Mouse (Mus musculus) liver, embryonic 13.5 days (tissue): ENCODE data around the gene 1700003E16Rik. TPM values are rescaled to one million over a fixed set of nuclear protein-coding genes. Genes with fewer than 3 reads are reported as not detected.
A peak's percentile ranks its signal among the peaks of the same experiment; 100 is the strongest.

Experiments
- ATAC-seq: fragments of 200-750 bp; cut with Nextera tagmentation; 2 replicates; pipeline ENCODE4 v1.8.0; 2017; ENCODE audit warnings: low read depth, mild to moderate bottlenecking, moderate number of reproducible peaks, moderate library complexity
- DNase-seq: peaks from one replicate; pipeline ENCODE4 v3.0.0; 2022
- H3K27ac ChIP-seq: fragments of 300-500 bp; sonication (generic); 2 replicates; pipeline ENCODE4 v1.5.1; 2015; ENCODE audit warnings: moderate library complexity, mild to moderate bottlenecking, inconsistent platforms
- H3K27me3 ChIP-seq: fragments of 300-500 bp; sonication (generic); 2 replicates; pipeline ENCODE4 v1.6.1; 2015; ENCODE audit warnings: mild to moderate bottlenecking, inconsistent platforms
- H3K36me3 ChIP-seq: fragments of 300-500 bp; sonication (generic); 2 replicates; pipeline ENCODE4 v1.6.1; 2015; ENCODE audit warnings: mild to moderate bottlenecking, inconsistent platforms
- H3K4me1 ChIP-seq: fragments of 300-500 bp; sonication (generic); replicated peaks from 2 replicates; pipeline ENCODE4 v1.6.1; 2015; ENCODE audit warnings: inconsistent platforms
- H3K4me2 ChIP-seq: fragments of 300-500 bp; sonication (generic); 2 replicates; pipeline ENCODE4 v1.6.1; 2015; ENCODE audit warnings: inconsistent platforms, mild to moderate bottlenecking, moderate library complexity
- H3K4me3 ChIP-seq: fragments of 300-500 bp; sonication (generic); replicated peaks from 2 replicates; pipeline ENCODE4 v1.5.1; 2015; ENCODE audit warnings: mild to moderate bottlenecking, inconsistent platforms
- H3K9ac ChIP-seq: fragments of 300-500 bp; sonication (generic); 2 replicates; pipeline ENCODE4 v1.6.1; 2015; ENCODE audit warnings: mild to moderate bottlenecking, inconsistent platforms
- H3K9me3 ChIP-seq: fragments of 300-500 bp; sonication (generic); replicated peaks from 2 replicates; pipeline ENCODE4 v1.6.1; 2016; ENCODE audit warnings: inconsistent platforms
- WGBS: fragments of 180-500 bp; shearing (Covaris S2); methylation state at CpG from one replicate; pipeline ENCODE4 v1.1.7; 2015; ENCODE audit not compliant: insufficient replicate concordance; 5-methylcytosine and 5-hydroxymethylcytosine counted together
- polyA plus RNA-seq: library from polyadenylated mRNA; unstranded; fragments of >200 nt; fragmentation: Nextera tagmentation; extraction: Ambion mirVana; gene quantifications from 2 replicates; pipeline ENCODE4 v1.2.1, GENCODE M21; 2015

The 1700003E16Rik gene
- polyA plus RNA-seq, 1 experiment from 2014 or later: 0.15 TPM

DNA sequence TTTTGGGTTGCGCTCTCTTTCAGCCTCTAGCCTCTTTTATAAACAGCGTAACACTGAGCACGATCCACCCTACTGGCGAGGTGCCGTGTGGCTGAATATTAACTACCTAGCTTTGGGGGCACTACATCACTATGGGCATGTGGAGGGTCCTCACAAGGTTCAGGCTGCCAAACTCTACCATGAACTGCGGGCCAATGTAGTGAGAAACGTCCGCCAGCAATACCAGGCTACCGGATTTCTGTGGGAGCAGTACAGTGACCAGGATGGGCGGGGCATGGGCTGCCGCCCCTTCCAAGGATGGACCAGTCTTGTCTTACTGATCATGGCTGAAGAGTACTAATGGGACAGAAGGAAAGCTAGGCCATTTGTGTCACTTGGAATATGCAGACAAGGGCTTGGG is 37.8 kb upstream of the 1700003E16Rik start:
- Histone ChIP-seq H3K9me3 (no peaks in the 10 kb centered on the region), H3K27ac (peak overlapping the region; percentile 94; the same call in 1 of the 2 replicates), H3K9ac (no peak overlapping the region), H3K36me3 (peaks cover 38% of the 10 kb centered on the region), H3K4me2 (no peak overlapping the region), H3K4me1 (peaks cover 82% of the 10 kb centered on the region), H3K27me3 (no peaks in the 10 kb centered on the region), H3K4me3 (no peak overlapping the region)
- 84% methylated on average over 11 of the region's 11 CpGs for WGBS
- ATAC-seq: no peak
- DNase-seq: no peak

DNA sequence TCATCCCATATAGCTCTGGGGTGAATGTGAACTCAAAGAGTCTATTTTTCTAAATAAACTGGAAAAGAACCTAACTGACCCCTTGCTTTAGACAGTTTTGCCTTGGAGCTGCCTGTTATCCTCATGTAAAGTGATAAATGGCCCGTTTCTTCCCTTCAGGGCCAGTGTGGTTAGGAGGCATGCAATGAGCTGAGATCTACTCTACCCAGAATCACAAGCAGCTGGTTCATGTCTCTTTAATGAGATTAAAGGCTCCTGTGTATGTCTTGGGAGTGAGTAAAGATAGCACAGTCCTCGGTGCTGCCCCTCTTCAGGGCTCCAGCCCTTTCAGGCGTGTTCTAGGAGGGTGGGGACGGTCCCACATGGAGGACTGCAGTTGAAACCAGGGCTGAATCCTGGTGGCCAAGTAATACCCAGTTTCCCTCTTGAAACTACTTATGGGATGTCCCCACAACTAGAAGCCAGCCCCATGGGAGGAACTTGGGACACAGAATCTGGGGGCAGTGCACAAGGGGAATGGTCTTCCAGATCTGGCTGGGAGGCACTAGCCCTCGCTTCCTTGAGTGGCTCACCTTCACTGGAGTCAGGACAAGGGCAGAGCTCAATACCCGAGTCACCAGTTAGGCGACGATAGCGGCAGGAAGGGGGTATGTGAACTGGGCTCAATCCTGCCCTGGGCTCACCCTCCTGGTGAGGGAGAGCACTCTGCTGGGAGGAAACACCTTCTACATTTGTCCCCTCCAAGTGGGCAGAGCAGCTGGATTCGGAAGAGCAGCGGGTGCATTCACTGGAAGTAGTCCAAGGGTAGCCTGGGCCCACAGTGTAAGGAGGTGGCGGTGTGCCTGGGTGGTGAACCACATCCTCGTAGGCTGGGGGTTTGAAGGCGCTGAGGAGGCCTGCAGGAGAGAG is 37.1 kb upstream of the 1700003E16Rik start:
- Histone ChIP-seq H3K9ac (peak overlapping the region; percentile 72), H3K4me1 (peaks cover 82% of the 10 kb centered on the region), H3K4me2 (peak overlapping the region; percentile 97), H3K27me3 (no peaks in the 10 kb centered on the region), H3K36me3 (peaks cover 41% of the 10 kb centered on the region), H3K4me3 (0 out of 2 replicates have a peak overlapping the region, but pooled peaks have one; percentile 73), H3K27ac (peak overlapping the region; percentile 94), H3K9me3 (no peaks in the 10 kb centered on the region)
- ATAC-seq (no peak), DNase-seq (no peak)
- 66% methylated on average over 14 of the region's 14 CpGs for WGBS

DNA sequence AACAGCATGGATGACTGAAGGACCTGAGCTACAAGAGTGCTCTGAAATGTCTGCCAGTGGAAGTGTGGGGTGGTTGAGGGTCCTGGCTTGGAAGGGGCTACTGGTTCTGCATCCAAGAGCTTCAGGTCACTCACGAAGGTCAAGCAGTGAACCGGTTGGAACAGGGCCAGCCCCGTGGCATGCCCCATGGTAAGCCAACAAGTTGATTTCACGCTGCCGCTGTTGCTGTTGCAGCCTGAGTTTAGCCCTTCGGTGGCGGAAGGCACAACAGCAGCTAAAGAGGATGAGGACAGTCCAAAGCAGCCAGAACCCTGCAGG is 36.5 kb upstream of the 1700003E16Rik start:
- WGBS: 84% methylated on average over 7 of the region's 7 CpGs
- H3K9ac ChIP-seq: peak overlapping the region; percentile 72
- peak overlapping the region; percentile 73 for H3K4me3 ChIP-seq

DNA sequence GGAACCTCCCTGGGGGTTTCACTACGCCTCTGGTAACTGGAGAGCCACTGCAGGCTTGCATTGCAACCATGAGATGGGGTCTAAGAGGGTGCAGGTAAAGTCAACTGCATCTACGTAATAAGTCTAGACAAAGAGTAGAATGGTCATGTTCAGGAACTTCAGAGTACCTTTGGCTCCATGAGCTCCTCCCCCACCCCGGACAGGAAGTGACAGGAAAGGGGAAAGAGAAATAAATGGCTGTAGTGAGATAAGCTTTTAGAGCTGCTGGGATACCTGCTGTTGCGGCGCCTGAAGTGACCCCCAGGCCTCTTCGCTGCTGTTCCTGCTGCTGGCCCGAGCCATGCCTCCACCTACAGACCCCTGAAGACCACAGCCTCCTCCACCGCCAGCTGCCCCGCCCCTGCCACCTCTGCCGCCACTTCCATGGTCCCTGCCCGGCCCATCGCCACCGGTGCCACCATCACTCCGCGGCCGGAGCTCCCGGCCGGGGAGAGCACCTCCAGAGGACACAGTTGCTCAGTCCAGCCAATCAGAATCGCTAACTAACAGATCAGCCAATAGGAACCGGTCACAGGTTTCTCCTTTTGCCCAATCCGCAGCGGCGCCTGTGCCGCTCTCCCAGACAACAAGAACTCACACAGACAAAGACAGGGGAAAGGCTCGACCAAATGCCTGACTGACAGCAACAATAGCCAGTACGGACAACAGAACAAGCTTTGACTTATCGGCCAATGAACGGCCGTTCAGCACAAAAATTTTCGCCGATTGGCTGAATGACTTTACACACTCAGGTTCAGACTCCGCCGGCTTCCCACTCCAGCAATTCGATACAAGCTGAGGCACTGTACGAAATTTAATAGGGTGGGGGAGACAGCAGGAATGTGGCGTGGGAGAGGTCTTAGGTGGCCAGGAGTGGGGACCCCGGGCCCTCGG is 35.0 kb upstream of the 1700003E16Rik start, which contains the start of gene Wbp1:
Gene Wbp1, minus strand, starts transcription at position 630 of the 933 bp plus-strand sequence.
- H3K9ac ChIP-seq: peak within 1 kb of the TSS; percentile 83
- peaks cover 77% of the 10 kb centered on the region for H3K4me1 ChIP-seq
- under 1% methylated on average over 38 of the region's 38 CpGs for WGBS
- ATAC-seq: peak; percentile 90
- peaks cover 41% of the 10 kb centered on the region for H3K36me3 ChIP-seq
- H3K9me3 ChIP-seq: no peaks in the 10 kb centered on the region
- H3K27me3 ChIP-seq: no peaks in the 10 kb centered on the region
- H3K4me3 ChIP-seq: peak within 1 kb of the TSS; percentile 73
- peak within 1 kb of the TSS; percentile 97 for H3K4me2 ChIP-seq
- H3K27ac ChIP-seq: peak within 1 kb of the TSS; percentile 94
- DNase-seq: peak; percentile 95

More for the DNA sequence above, 36.5 kb upstream of the 1700003E16Rik start:
- Histone ChIP-seq H3K4me1 (peaks cover 80% of the 10 kb centered on the region), H3K36me3 (peaks cover 41% of the 10 kb centered on the region), H3K9me3 (no peaks in the 10 kb centered on the region), H3K27ac (peak overlapping the region; percentile 94), H3K27me3 (no peaks in the 10 kb centered on the region), H3K4me2 (peak overlapping the region; percentile 97)
- DNase-seq (no peak), ATAC-seq (no peak)

DNA sequence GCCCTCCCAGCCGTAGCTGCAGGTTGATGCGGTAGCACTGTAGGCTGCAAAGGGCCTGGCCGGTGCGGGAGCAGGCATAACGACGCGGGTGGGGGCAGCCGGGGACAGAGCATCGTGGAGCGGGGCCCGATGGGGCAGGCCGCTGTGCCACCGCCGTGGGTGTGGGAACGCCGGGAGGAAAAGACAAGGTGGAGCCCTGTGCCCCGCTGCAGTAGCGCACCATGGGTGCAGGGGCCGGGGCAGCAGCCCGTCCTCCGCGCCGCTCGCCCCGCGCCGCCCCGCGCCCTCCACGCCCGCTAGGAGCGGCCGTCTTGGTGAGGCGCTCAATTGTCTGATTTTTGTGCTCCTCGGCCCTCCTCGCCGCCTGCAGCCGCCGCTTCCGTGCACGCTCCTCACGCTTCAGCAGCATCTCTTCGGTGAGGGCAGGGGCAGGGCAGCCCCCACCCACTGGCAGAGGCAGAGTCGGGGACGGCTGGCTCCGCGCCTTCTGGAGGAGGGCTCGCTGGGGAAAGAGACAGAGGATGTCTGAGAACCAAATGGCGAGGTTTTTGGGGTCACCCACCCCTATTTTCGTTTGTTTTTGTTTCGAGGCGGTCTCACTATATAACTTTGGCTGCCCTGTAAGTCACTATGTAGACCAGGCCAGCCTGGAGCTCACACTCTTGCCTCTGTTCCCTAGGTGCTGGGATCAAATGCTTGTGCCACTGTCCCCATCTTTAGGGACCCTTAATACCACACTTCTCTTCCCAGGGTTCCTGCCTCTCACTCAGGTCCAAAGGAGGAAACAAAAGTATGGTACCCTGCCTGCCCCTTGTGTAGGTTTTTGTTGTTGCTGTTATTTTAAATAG is 34.1 kb upstream of the 1700003E16Rik start:
- peaks cover 68% of the 10 kb centered on the region for H3K4me1 ChIP-seq
- 3% methylated on average over 52 of the region's 52 CpGs for whole genome bisulfite sequencing
- ATAC-seq (peak; percentile 43), DNase-seq (no peak)
- peak overlapping the region; percentile 97 for H3K4me2 ChIP-seq
- peak overlapping the region; percentile 73 for H3K4me3 ChIP-seq
- H3K9ac ChIP-seq: peak overlapping the region; percentile 83
- peaks cover 36% of the 10 kb centered on the region for H3K36me3 ChIP-seq
- no peaks in the 10 kb centered on the region for H3K9me3 ChIP-seq
- H3K27ac ChIP-seq: peak overlapping the region; percentile 94
- no peaks in the 10 kb centered on the region for H3K27me3 ChIP-seq

DNA sequence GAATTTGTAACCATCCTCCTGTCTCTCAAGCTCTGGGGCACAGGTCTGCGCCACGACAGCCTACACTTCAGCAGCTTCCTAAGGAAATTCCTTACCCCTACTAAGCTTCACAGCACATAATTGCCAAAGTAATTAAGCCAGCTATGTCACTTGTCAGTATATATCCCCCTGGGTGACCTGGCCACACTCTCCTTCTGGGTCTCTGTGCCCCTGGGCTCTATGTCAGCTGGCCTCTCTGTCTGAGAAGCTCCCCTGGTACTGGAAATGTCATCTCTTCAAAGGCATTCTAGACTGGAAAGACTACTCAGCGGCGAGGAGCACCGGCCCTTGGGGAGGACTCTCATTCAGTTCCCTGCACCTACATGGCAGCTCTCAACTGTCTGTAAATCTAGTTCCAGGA is 33.2 kb upstream of the 1700003E16Rik start:
- Histone ChIP-seq H3K9ac (peak overlapping the region; percentile 83), H3K4me2 (peak overlapping the region; percentile 97), H3K36me3 (peaks cover 27% of the 10 kb centered on the region), H3K27ac (peak overlapping the region; percentile 94), H3K4me1 (peaks cover 59% of the 10 kb centered on the region), H3K27me3 (no peaks in the 10 kb centered on the region), H3K9me3 (no peaks in the 10 kb centered on the region), H3K4me3 (peak overlapping the region; percentile 73)
- ATAC-seq: no peak
- DNase-seq: no peak
- 89% methylated on average over 5 of the region's 5 CpGs for WGBS

DNA sequence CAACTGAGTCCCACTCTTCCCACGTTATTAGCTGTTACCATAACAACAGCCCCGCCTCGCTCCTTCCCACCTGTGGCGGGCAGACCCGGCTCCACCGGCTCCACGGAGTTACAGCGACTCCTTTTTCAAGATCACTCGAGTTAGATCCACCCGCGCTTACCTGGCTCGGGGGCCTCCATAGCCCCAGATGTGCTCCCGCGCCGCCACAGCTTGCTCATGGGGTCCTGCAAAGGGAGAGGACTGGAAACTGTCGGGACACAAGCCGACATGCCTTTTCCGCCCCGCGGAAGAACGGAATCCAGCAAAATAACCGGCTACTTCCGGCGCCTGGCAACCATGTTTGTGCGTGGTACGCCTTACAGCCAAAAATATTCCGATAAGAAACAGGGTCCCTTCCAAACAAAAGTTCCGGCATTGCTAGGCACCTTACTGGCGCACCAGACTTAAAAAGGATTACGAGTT is 31.3 kb upstream of the 1700003E16Rik start:
- Histone ChIP-seq H3K9me3 (no peaks in the 10 kb centered on the region), H3K36me3 (peaks cover 9% of the 10 kb centered on the region; the same call in 1 of the 2 replicates), H3K4me1 (peaks cover 41% of the 10 kb centered on the region), H3K27ac (peak overlapping the region; percentile 87), H3K9ac (peak overlapping the region; percentile 85), H3K4me2 (peak overlapping the region; percentile 86), H3K27me3 (no peaks in the 10 kb centered on the region), H3K4me3 (peak overlapping the region; percentile 76)
- under 1% methylated on average over 30 of the region's 30 CpGs for WGBS
- peak; percentile 11 for ATAC-seq
- DNase-seq: peak; percentile 83

DNA sequence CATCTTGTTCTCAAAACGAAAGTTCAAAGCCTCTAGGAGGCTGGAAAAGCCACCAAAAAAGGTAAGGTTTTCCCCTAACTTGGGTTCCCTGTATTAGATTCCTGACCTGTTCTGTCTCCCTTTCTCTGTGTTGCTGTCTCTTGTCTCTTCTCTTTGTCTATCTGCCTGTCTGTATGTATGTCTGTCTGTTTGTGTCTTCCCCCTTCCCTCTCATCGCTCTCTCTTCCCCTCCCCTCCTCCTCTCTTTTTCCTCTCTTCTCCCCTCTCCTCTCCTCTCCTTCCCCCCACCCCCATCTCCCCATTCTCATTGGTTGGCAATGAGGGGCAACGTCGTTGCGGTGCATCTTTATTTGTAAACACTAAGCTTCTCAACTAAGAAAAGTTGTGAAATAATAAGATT is 30.9 kb upstream of the 1700003E16Rik start, which contains the start of gene Ino80b:
Gene Ino80b, minus strand, starts transcription at position 101 of the 400 bp plus-strand sequence.
- DNase-seq (no peak), ATAC-seq (no peak)
- Histone ChIP-seq H3K4me1 (peaks cover 36% of the 10 kb centered on the region), H3K9me3 (no peaks in the 10 kb centered on the region), H3K27ac (peak within 1 kb of the TSS; percentile 87), H3K36me3 (peaks cover 9% of the 10 kb centered on the region; the same call in 1 of the 2 replicates), H3K4me3 (peak within 1 kb of the TSS; percentile 76), H3K4me2 (peak within 1 kb of the TSS; percentile 86), H3K27me3 (no peaks in the 10 kb centered on the region), H3K9ac (peak within 1 kb of the TSS; percentile 85)
- 34% methylated on average over 5 of the region's 5 CpGs for WGBS

DNA sequence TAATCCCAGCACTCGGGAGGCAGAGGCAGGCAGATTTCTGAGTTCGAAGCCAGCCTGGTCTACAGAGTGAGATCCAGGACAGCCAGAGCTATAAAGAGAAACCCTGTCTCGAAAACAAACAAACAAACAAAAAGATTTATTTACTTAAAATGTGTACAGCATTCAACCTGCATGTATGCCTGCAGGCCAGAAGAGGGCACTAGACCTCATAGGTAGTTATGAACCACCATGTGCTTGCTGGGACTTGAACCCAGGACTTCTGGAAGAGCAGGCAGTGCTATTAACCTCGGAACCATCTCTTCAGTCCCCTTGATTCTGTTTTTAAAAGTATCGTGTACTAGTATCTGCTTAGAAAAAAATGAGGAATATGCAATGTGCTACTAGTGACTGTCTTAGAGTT is 28.8 kb upstream of the 1700003E16Rik start:
- WGBS: 72% methylated on average over 5 of the region's 5 CpGs
- H3K4me3 ChIP-seq: no peak overlapping the region
- no peaks in the 10 kb centered on the region for H3K27me3 ChIP-seq
- H3K4me1 ChIP-seq: peaks cover 40% of the 10 kb centered on the region
- ATAC-seq (no peak), DNase-seq (no peak)
- H3K4me2 ChIP-seq: no peak overlapping the region
- H3K9me3 ChIP-seq: no peaks in the 10 kb centered on the region
- H3K9ac ChIP-seq: no peak overlapping the region
- H3K27ac ChIP-seq: no peak overlapping the region
- peaks cover 9% of the 10 kb centered on the region; the same call in 1 of the 2 replicates for H3K36me3 ChIP-seq

DNA sequence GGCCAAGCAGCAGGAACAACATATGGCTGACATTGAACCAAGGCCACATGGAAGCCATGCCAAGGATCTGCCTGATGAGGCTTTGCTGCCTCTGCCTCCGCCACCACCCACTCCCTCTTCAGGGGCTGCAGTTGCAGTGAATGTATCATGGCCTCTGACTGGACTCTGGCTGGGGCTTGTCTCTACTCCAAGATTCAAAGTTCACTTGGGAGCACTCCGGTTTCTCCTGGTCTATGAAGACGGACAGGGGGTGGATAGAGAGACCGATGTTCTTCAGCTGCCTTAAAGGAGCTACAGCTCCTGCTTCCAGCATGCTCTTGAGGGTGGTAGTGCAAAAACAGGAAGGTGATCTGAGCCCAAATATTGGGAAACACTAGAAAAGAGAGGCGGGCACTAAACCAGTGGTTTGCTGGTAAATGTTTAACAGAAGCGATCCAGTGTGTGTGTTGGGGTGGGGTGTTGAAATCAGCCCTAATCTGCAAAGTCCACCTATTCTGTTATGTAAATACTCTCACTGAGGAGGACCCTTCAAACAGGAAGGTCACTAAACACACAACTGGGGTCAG is 24.7 kb upstream of the 1700003E16Rik start:
- no peak overlapping the region for H3K9ac ChIP-seq

More for the DNA sequence above, 24.7 kb upstream of the 1700003E16Rik start:
- no peak for DNase-seq
- peaks cover 22% of the 10 kb centered on the region for H3K27me3 ChIP-seq
- peak overlapping the region; percentile 11; the same call in 1 of the 2 replicates for H3K4me2 ChIP-seq
- peak; percentile 69 for ATAC-seq
- H3K27ac ChIP-seq: peak overlapping the region; percentile 78
- no peak overlapping the region for H3K4me3 ChIP-seq
- peaks cover 36% of the 10 kb centered on the region for H3K4me1 ChIP-seq
- no peaks in the 10 kb centered on the region for H3K36me3 ChIP-seq
- WGBS: 46% methylated on average over 6 of the region's 6 CpGs
- H3K9me3 ChIP-seq: no peaks in the 10 kb centered on the region
